Mouse (Mus musculus) MEL (cell line): ENCODE data around the gene Tnfrsf8. TPM values are rescaled to one million over a fixed set of nuclear protein-coding genes. Genes with fewer than 3 reads are reported as not detected.

Experiments
- DNase-seq: peaks from one replicate; pipeline ENCODE4 v3.0.0; 2011; ENCODE audit warnings: low read depth, low spot score
- H3K27ac ChIP-seq: 2 replicates; pipeline ENCODE4 v1.5.1; 2012; ENCODE audit warnings: low read depth, mild to moderate bottlenecking, control low read depth, low read length, moderate library complexity; ENCODE audit not compliant: control insufficient read depth
- H3K27me3 ChIP-seq, 2 experiments: fragments of 150-350 bp in 1 of 2; sonication (generic) in 1 of 2; 2 replicates each; pipeline ENCODE4 v1.6.1; 2012; ENCODE audit warnings: low read length in 2 of 2, mild to moderate bottlenecking in 2 of 2, improper control_type of control experiment in 1 of 2, moderate library complexity in 1 of 2; ENCODE audit not compliant: insufficient read depth in 2 of 2, control insufficient read depth in 1 of 2
- H3K36me3 ChIP-seq, 2 experiments: 2 replicates each; pipeline ENCODE4 v1.6.1; 2012 to 2014; ENCODE audit warnings: low read length in 2 of 2, improper control_type of control experiment in 1 of 2, inconsistent platforms in 1 of 2, mild to moderate bottlenecking in 1 of 2; ENCODE audit not compliant: insufficient read depth in 2 of 2, control insufficient read depth in 1 of 2
- H3K4me1 ChIP-seq, 2 experiments: fragments of 150-350 bp in 1 of 2; sonication (generic) in 1 of 2; 2 replicates each; pipeline ENCODE4 v1.6.1; 2012; ENCODE audit warnings: low read length in 2 of 2, improper control_type of control experiment in 1 of 2, mild to moderate bottlenecking in 1 of 2; ENCODE audit not compliant: insufficient read depth in 2 of 2, control insufficient read depth in 1 of 2
- H3K4me3 ChIP-seq, 2 experiments: fragments of 150-350 bp in 1 of 2; sonication (generic) in 1 of 2; 2 replicates each; pipeline ENCODE4 v1.5.1; 2012; ENCODE audit warnings: low read depth in 2 of 2, low read length in 2 of 2, mild to moderate bottlenecking in 2 of 2, moderate library complexity in 2 of 2, control low read depth in 1 of 2, improper control_type of control experiment in 1 of 2; ENCODE audit not compliant: control insufficient read depth in 1 of 2, insufficient read depth in 1 of 2
- H3K79me2 ChIP-seq: 2 replicates; pipeline ENCODE4 v1.6.1; 2012; ENCODE audit warnings: mild to moderate bottlenecking, low read length, moderate library complexity; ENCODE audit not compliant: control insufficient read depth, poor library complexity, insufficient read depth
- H3K9ac ChIP-seq: 2 replicates; pipeline ENCODE4 v1.6.1; 2012; ENCODE audit warnings: low read depth, mild to moderate bottlenecking, control low read depth, low read length, moderate library complexity; ENCODE audit not compliant: control insufficient read depth, poor library complexity, severe bottlenecking
- H3K9me3 ChIP-seq: fragments of 150-350 bp; sonication (generic); replicated peaks from 2 replicates; pipeline ENCODE4 v1.6.1; 2012; ENCODE audit warnings: mild to moderate bottlenecking, low read length, improper control_type of control experiment, moderate library complexity; ENCODE audit not compliant: insufficient read depth
- CTCF ChIP-seq, 3 experiments: IDR thresholded peaks in 2 of 3; conservative IDR thresholded peaks in 1 of 3; 2 replicates each; pipeline ENCODE4 v1.5.1; 2011 to 2012; ENCODE audit warnings: low read length in 3 of 3, low read depth in 2 of 3, mild to moderate bottlenecking in 2 of 3, improper control_type of control experiment in 1 of 3, inconsistent platforms in 1 of 3, mixed read lengths in 1 of 3, moderate library complexity in 1 of 3; ENCODE audit not compliant: control insufficient read depth in 1 of 3, insufficient read depth in 1 of 3, poor library complexity in 1 of 3, severe bottlenecking in 1 of 3
- EP300 ChIP-seq, 2 experiments: IDR thresholded peaks; 2 replicates each; pipeline ENCODE4 v1.6.1; 2011; ENCODE audit warnings: improper control_type of control experiment in 2 of 2, low read length in 2 of 2, low read depth in 1 of 2, mild to moderate bottlenecking in 1 of 2
- GATA1 ChIP-seq: IDR thresholded peaks from 2 replicates; pipeline ENCODE4 v1.6.1; 2011; ENCODE audit warnings: low read depth, low read length, improper control_type of control experiment
- MXI1 ChIP-seq: IDR thresholded peaks from 2 replicates; pipeline ENCODE4 v1.6.1; 2011; ENCODE audit warnings: mild to moderate bottlenecking, low read depth, low read length, improper control_type of control experiment
- MYC ChIP-seq: IDR thresholded peaks from 2 replicates; pipeline ENCODE4 v1.6.1; 2011; ENCODE audit warnings: low read depth, mild to moderate bottlenecking, low read length, improper control_type of control experiment, moderate library complexity
- NELFE ChIP-seq: IDR thresholded peaks from 2 replicates; pipeline ENCODE4 v1.6.1; 2011; ENCODE audit warnings: low read depth, low read length, improper control_type of control experiment
- NRF1 ChIP-seq: IDR thresholded peaks from 2 replicates; pipeline ENCODE4 v1.6.1; 2014; ENCODE audit warnings: low read depth, mild to moderate bottlenecking, inconsistent platforms, low read length, improper control_type of control experiment, moderate library complexity; ENCODE audit not compliant: poor library complexity, insufficient read depth, severe bottlenecking
- POLR2A ChIP-seq, 2 experiments: IDR thresholded peaks; 2 replicates each; pipeline ENCODE4 v1.6.1; 2011 to 2012; ENCODE audit warnings: low read length in 2 of 2, mild to moderate bottlenecking in 2 of 2, control low read depth in 1 of 2, improper control_type of control experiment in 1 of 2, low read depth in 1 of 2, moderate library complexity in 1 of 2; ENCODE audit not compliant: control insufficient read depth in 1 of 2, insufficient read depth in 1 of 2, poor library complexity in 1 of 2
- POLR2AphosphoS5 ChIP-seq: IDR thresholded peaks from 2 replicates; pipeline ENCODE4 v1.6.1; 2012; ENCODE audit warnings: low read depth, borderline replicate concordance, mild to moderate bottlenecking, inconsistent platforms, low read length, moderate library complexity, mixed read lengths
- RCOR1 ChIP-seq: IDR thresholded peaks from 2 replicates; pipeline ENCODE4 v1.6.1; 2012; ENCODE audit warnings: low read depth, mild to moderate bottlenecking, inconsistent platforms, low read length, improper control_type of control experiment
- SIN3A ChIP-seq: IDR thresholded peaks from 2 replicates; pipeline ENCODE4 v1.6.1; 2012; ENCODE audit warnings: low read length, improper control_type of control experiment, inconsistent platforms
- USF1 ChIP-seq: IDR thresholded peaks from 2 replicates; pipeline ENCODE4 v1.6.1; 2014; ENCODE audit warnings: low read depth, mild to moderate bottlenecking, inconsistent platforms, low read length, improper control_type of control experiment, moderate library complexity
- ZKSCAN1 ChIP-seq: IDR thresholded peaks from 2 replicates; pipeline ENCODE4 v1.6.1; 2012; ENCODE audit warnings: low read depth, mild to moderate bottlenecking, inconsistent platforms, low read length, improper control_type of control experiment, moderate library complexity
- ZMIZ1 ChIP-seq: IDR thresholded peaks from 2 replicates; pipeline ENCODE4 v1.6.1; 2012; ENCODE audit warnings: low read depth, mild to moderate bottlenecking, inconsistent platforms, low read length, improper control_type of control experiment, moderate library complexity
- polyA plus RNA-seq, 2 experiments: library from polyadenylated mRNA; stranded (reverse) in 1 of 2; unstranded in 1 of 2; fragments of >175 nt in 1 of 2; fragments of >200 nt in 1 of 2; gene quantifications; 2 replicates each; pipeline versions ENCODE4 v1.2.1 to v1.2.4; 2012; ENCODE audit warnings: low replicate concordance in 2 of 2, low read depth in 1 of 2; ENCODE audit not compliant: insufficient read length in 2 of 2, insufficient read depth in 1 of 2, missing spikeins in 1 of 2
- total RNA-seq: library from RNA; depleted of rRNA; stranded (reverse); fragments of 300-350 nt; gene quantifications from 2 replicates; pipeline ENCODE4 v1.2.3, GENCODE M21; 2012

The Tnfrsf8 gene
- total and polyA plus RNA-seq, 3 experiments: not detected

DNA sequence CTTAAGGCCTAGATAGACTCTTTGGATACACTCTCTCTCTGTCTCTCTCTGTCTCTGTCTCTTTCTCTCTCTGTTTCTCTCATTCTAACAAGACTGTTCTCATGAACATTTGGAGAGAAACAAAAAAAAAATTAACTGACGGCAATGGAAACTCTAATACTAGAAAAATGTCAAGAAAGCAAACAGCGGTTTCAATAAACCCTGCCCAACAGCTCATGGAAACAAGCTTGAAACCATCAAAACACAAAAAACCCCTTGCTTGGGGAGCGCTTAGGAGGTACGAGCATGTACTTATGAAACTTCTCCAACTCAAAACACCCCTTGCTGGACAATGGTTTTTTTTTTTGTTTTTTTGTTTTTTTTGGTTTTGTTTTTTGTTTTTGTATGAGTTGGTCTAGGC is 30.3 kb downstream of the Tnfrsf8 start:
- H3K36me3 ChIP-seq: no peaks in the 10 kb centered on the region
- DNase-seq: no peak
- no peaks in the 10 kb centered on the region for H3K27me3 ChIP-seq
- TF ChIP-seq POLR2AphosphoS5: no peak
- no peak for TF ChIP-seq POLR2A (IDR thresholded peaks at IDR 0.05; ENCODE audit: control insufficient read depth in 1 of 2, insufficient read depth in 1 of 2, low read depth in 1 of 2, low read length in 2 of 2, poor library complexity in 1 of 2)
- TF ChIP-seq SIN3A: no peak
- no peak for TF ChIP-seq EP300 (IDR thresholded peaks at IDR 0.05; ENCODE audit: low read depth in 1 of 2, low read length in 2 of 2)
- TF ChIP-seq MXI1: no peak
- no peak for TF ChIP-seq NELFE
- no peak overlapping the region for H3K9ac ChIP-seq
- H3K4me1 ChIP-seq: no peaks in the 10 kb centered on the region
- H3K79me2 ChIP-seq: no peaks in the 10 kb centered on the region
- H3K4me3 ChIP-seq: no peak overlapping the region
- H3K27ac ChIP-seq: no peak overlapping the region
- no peaks in the 10 kb centered on the region for H3K9me3 ChIP-seq

GRCm38 (mm10) chr4:145283441-145283840 is 31.5 kb downstream of the Tnfrsf8 start:
- H3K9ac ChIP-seq: no peak overlapping the region
- no peaks in the 10 kb centered on the region for H3K9me3 ChIP-seq
- no peaks in the 10 kb centered on the region for H3K79me2 ChIP-seq
- H3K4me1 ChIP-seq: no peaks in the 10 kb centered on the region
- no peaks in the 10 kb centered on the region for H3K27me3 ChIP-seq
- no peak overlapping the region for H3K4me3 ChIP-seq
- TF ChIP-seq NRF1: no peak
- TF ChIP-seq RCOR1: no peak
- no peak for TF ChIP-seq ZMIZ1
- no peak for TF ChIP-seq EP300 (IDR thresholded peaks at IDR 0.05; ENCODE audit: low read depth in 1 of 2, low read length in 2 of 2)
- no peak for TF ChIP-seq GATA1
- TF ChIP-seq ZKSCAN1: no peak
- H3K27ac ChIP-seq: no peak overlapping the region
- H3K36me3 ChIP-seq: no peaks in the 10 kb centered on the region
- DNase-seq: no peak

- no peak for TF ChIP-seq CTCF (IDR thresholded peaks at IDR 0.05 in 2 of 3, conservative IDR thresholded peaks at IDR 0.05 in 1 of 3; ENCODE audit: control insufficient read depth in 1 of 3, insufficient read depth in 1 of 3, low read depth in 2 of 3, low read length in 3 of 3, poor library complexity in 1 of 3, severe bottlenecking in 1 of 3)
- TF ChIP-seq MYC: no peak
- TF ChIP-seq USF1: no peak
- Histone ChIP-seq H3K4me3 (no peak overlapping the region), H3K79me2 (no peaks in the 10 kb centered on the region), H3K36me3 (peaks cover 0 to 4% of the 10 kb centered on the region in 2 experiments; a peak in 1 of 4 replicates), H3K9me3 (no peaks in the 10 kb centered on the region), H3K27ac (no peak overlapping the region), H3K27me3 (no peaks in the 10 kb centered on the region), H3K9ac (no peak overlapping the region), H3K4me1 (peaks cover 0 to 6% of the 10 kb centered on the region in 2 experiments; a peak in 2 of 4 replicates)
- DNase-seq: no peak
Measured at GRCm38 (mm10) chr4:145280966-145281365, 34.0 kb downstream of the Tnfrsf8 start.
